Mouse (Mus musculus) testis, adult 2 months (tissue): ENCODE results near the gene Alk. TPM values are rescaled to one million over a fixed set of nuclear protein-coding genes. Genes with fewer than 3 reads are reported as not detected.

Experiments used
- H3K27ac ChIP-seq: fragments of 200-500 bp; 2 replicates; pipeline ENCODE4 v1.5.1; 2012; ENCODE audit warnings: low read depth, low read length; ENCODE audit not compliant: control insufficient read depth, insufficient read depth
- H3K27me3 ChIP-seq: fragments of 200-500 bp; 2 replicates; pipeline ENCODE4 v1.6.1; 2012; ENCODE audit warnings: mild to moderate bottlenecking, low read length, moderate library complexity; ENCODE audit not compliant: control insufficient read depth, insufficient read depth
- H3K36me3 ChIP-seq: fragments of 200-500 bp; 2 replicates; pipeline ENCODE4 v1.6.1; 2012; ENCODE audit warnings: mild to moderate bottlenecking, low read length; ENCODE audit not compliant: control insufficient read depth, insufficient read depth
- H3K4me1 ChIP-seq: fragments of 200-500 bp; 2 replicates; pipeline ENCODE4 v1.6.1; 2012; ENCODE audit warnings: low read length; ENCODE audit not compliant: control insufficient read depth, insufficient read depth
- H3K4me3 ChIP-seq: fragments of 200-500 bp; 2 replicates; pipeline ENCODE4 v1.5.1; 2012; ENCODE audit warnings: low read depth, mild to moderate bottlenecking, low read length, moderate library complexity, mixed read lengths; ENCODE audit not compliant: control insufficient read depth
- CTCF ChIP-seq: fragments of 200-500 bp; IDR thresholded peaks from 2 replicates; pipeline ENCODE4 v1.5.1; 2012; ENCODE audit warnings: low read depth, mild to moderate bottlenecking, inconsistent platforms, low read length, moderate library complexity; ENCODE audit not compliant: control insufficient read depth, insufficient read depth, insufficient replicate concordance
- POLR2A ChIP-seq: fragments of 200-500 bp; IDR thresholded peaks from 2 replicates; pipeline ENCODE4 v1.6.1; 2012; ENCODE audit warnings: low read depth, mild to moderate bottlenecking, inconsistent platforms, low read length, moderate library complexity; ENCODE audit not compliant: control insufficient read depth
- polyA plus RNA-seq: library from polyadenylated mRNA; depleted of rRNA; stranded (reverse); fragments of >200 nt; gene quantifications from 2 replicates; pipeline ENCODE4 v1.2.3, GENCODE M21; 2012

The Alk gene
- polyA plus RNA-seq, 1 experiment, result 0.54 TPM

DNA sequence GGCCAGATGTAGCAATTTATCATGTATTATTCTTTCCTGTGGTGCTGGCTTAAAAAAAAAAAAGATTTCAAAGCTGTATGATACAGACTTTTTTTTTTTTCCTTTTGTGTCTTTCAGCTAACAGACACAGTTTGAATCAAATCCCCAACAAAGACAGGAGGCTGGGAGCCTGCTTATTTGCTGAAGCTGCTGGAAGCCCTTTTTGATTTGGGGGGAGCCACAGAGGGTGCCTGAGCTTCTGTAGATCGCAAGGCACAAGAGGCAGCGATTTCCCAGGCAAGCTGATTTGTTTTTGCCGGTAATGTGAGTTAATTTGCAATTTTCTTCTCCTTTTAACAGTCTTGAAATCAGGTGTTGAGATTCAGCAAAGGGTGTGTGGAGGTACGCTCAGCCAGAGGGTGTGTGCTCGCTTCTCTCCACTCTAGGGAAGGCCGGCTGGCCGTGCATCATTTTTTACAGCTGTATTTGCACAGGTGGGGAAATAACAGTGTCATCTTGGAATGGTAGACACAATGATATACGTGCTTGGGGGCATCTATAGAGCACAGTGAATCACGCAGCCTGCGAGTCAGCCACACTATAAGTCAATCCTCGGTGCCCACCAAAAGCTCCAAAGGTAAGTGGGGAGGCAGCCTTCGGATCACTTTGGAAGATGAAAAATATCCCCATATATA, 489.0 kb downstream of the Alk start:
- TF ChIP-seq CTCF (no peak), POLR2A (no peak)
- H3K4me3 ChIP-seq, result no peak overlapping the region
- H3K27ac ChIP-seq, result no peak overlapping the region
- H3K27me3 ChIP-seq, result no peaks in the 10 kb centered on the region
- no peaks in the 10 kb centered on the region for H3K4me1 ChIP-seq
- H3K36me3 ChIP-seq, result no peaks in the 10 kb centered on the region

DNA sequence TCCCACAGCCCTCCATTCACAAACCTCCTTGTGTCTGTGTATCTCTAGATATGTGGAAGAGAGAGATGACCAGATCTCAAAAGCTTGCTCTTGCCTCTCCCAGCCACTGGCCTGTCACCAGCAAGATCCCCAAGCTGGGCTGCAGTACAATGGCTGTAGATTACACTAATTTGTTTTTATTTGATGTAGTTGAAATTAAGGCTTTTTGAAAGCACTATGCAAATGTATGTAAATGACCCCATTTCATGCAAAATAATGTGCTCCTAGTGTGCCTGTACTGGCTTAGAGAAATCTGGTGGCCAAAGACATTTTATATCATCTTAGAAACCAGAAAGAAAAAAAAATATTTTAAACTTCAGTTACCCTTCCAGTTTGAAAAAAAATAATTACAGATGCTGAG, 492.4 kb downstream of the Alk start:
- no peaks in the 10 kb centered on the region for H3K27me3 ChIP-seq
- TF ChIP-seq POLR2A (no peak), CTCF (no peak)
- no peak overlapping the region for H3K27ac ChIP-seq
- H3K4me3 ChIP-seq, result no peak overlapping the region
- no peaks in the 10 kb centered on the region for H3K4me1 ChIP-seq
- no peaks in the 10 kb centered on the region for H3K36me3 ChIP-seq

DNA sequence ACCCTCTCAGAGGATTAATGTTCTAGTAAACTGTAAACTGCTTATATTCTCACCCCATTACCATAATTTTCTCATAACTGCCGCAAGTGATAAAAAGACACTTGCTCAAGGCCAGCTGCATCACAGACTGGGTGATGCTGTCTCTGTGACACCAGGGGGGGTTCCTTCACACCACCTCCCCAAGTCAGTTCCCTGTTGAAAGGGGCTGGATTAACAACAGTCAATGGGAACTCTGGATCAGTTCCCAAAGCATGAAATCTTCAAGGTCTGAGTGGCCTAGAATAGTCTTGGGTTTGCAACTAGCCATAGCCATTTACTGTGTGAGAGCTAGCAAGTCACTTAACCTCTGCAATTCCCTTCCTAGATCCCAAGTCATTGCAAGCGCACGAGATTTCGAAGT, 492.9 kb downstream of the Alk start:
- Histone ChIP-seq H3K4me1 (no peaks in the 10 kb centered on the region), H3K27me3 (no peaks in the 10 kb centered on the region), H3K4me3 (no peak overlapping the region), H3K27ac (no peak overlapping the region), H3K36me3 (no peaks in the 10 kb centered on the region)
- TF ChIP-seq CTCF (no peak), POLR2A (no peak)

DNA sequence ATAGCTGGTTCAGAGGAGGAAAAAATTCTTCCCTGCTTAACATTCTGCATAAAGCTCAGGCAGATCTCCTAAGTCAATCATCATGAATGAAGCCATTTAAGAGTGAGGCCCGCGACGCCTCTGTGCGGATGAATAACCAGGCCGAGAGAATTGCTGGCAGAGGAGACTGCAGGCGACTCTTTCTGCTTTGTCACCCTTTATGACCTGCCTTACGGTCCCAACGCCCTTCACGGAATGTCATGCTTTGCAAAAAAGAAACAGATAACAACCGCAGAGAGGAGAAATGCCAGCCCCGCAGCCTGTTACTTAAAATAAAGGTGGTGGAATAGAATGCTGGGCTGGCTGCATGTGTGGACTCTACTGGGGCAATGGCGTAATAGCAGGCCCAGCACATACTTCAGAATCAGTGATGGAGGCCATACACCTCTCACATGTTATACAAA, 517.1 kb downstream of the Alk start:
- Histone ChIP-seq H3K4me1 (no peaks in the 10 kb centered on the region), H3K27me3 (no peaks in the 10 kb centered on the region), H3K36me3 (no peaks in the 10 kb centered on the region), H3K4me3 (no peak overlapping the region), H3K27ac (no peak overlapping the region)
- TF ChIP-seq POLR2A, result no peak
- no peak for TF ChIP-seq CTCF

DNA sequence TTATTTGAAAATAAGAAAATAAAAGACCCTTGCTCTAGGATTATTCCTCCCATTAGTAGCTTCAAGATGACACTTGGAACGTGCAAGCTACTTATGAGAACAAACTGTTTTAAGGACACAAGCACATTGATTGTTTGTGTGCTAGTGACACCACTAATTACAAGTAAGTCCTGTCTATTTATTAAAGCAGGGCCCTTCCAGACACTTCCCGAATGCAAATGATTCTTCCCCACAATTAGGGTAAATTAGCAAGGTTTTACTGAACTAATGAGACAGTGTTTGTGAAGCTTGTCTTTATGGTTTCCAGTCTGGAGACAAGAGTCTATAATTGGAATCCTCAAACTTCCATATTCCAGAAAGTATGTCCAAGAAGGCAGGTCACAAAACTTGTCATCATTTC, 523.0 kb downstream of the Alk start:
- no peaks in the 10 kb centered on the region for H3K36me3 ChIP-seq
- TF ChIP-seq POLR2A (no peak), CTCF (no peak)
- no peak overlapping the region for H3K4me3 ChIP-seq

DNA sequence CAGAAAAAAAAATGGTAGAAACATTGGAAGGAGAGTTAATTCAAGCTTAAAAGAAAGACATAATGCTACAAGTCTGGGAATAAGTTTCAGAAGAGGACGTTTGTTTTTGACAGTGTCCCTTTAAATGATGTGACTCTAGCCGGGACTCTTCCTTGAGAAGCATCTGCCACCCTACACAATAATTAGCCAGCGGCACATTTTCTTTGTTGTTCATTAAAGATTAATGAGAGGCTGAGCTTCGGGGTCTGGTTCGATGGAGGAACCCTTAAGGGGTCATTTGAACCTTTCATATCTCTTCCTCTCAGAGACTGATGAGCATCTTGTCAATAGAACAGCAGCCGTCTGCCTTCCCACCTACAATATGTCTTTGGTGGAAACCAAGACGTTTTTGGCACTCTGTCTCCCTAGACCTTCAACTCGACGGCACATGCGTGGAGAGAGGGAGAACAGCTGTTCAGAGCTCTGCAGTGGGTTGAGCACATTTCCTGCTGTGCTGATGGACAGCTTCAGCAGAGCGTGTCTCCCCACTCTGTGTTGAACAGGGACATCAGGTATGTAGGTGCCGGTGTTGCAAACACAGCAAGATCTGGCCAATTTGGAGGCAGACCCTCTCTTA, 528.0 kb downstream of the Alk start:
- H3K27me3 ChIP-seq, result no peaks in the 10 kb centered on the region
- TF ChIP-seq POLR2A (no peak), CTCF (no peak)
- no peak overlapping the region for H3K27ac ChIP-seq
- no peaks in the 10 kb centered on the region for H3K36me3 ChIP-seq
- H3K4me1 ChIP-seq, result no peaks in the 10 kb centered on the region
- H3K4me3 ChIP-seq, result no peak overlapping the region

More for the DNA sequence above, 523.0 kb downstream of the Alk start:
- Histone ChIP-seq H3K27ac (no peak overlapping the region), H3K4me1 (no peaks in the 10 kb centered on the region), H3K27me3 (no peaks in the 10 kb centered on the region)

DNA sequence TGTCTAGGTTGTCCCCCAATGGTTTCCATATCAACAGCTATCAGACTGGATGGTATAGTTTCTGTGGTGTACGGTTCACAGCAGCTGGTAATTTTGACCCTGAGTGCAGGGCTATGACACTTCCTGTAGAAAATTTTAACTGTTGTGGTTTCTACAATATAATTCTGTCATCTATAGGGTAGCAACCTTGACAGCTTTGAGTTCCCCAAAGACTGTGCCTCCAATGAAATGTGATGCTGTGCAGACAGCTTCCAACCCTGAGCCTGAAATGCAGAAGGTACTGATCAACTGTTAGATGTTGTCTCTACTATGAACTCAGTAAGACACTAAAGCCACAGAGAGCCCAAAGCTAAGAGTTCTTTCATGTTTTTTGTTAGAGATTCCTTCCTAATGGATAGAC, 532.6 kb downstream of the Alk start:
- Histone ChIP-seq H3K27me3 (no peaks in the 10 kb centered on the region), H3K27ac (no peak overlapping the region), H3K36me3 (no peaks in the 10 kb centered on the region), H3K4me1 (no peaks in the 10 kb centered on the region), H3K4me3 (no peak overlapping the region)
- TF ChIP-seq POLR2A (no peak), CTCF (no peak)
